Mouse (Mus musculus): ENCODE results near the gene Zbtb18. TPM values are rescaled to one million over a fixed set of nuclear protein-coding genes. Genes with fewer than 3 reads are reported as not detected.
"Not testable (repeated sequence)": the region's sequence is repeated elsewhere in the genome, so short reads cannot be mapped to it uniquely, and the experiment has no call there.

Gene Zbtb18
- polyA plus RNA-seq, 1 experiment, result 11.4 TPM

- WGBS, result 88% methylated on average over 9 of the region's 9 CpGs
- TF ChIP-seq POLR2A (IDR thresholded peaks at IDR 0.05; ENCODE audit: low read depth, low read length) (no peak), CTCF (IDR thresholded peaks at IDR 0.05; ENCODE audit: extremely low read depth, insufficient read length, insufficient replicate concordance, low read depth, low read length) (no peak)
- Histone ChIP-seq H3K27ac (ENCODE audit: insufficient read depth, low read depth, low read length) (no peak overlapping the region), H3K4me3 (ENCODE audit: low read depth, low read length) (no peak overlapping the region), H3K4me1 (ENCODE audit: control insufficient read depth, insufficient read depth, insufficient read length, low read length) (peaks cover 2% of the 10 kb centered on the region; the same call in 1 of the 2 replicates), H3K27me3 (ENCODE audit: control insufficient read depth, insufficient read depth, low read length) (no peaks in the 10 kb centered on the region), H3K36me3 (ENCODE audit: control insufficient read depth, insufficient read depth, low read length) (peaks cover 18% of the 10 kb centered on the region)
These were observed 4.9 kb downstream of the Zbtb18 start for GRCm38 (mm10) chr1:177447086-177447485.

- TF ChIP-seq POLR2A (IDR thresholded peaks at IDR 0.05; ENCODE audit: low read depth, low read length) (no peak), CTCF (IDR thresholded peaks at IDR 0.05; ENCODE audit: extremely low read depth, insufficient read length, insufficient replicate concordance, low read depth, low read length) (no peak)
- Histone ChIP-seq H3K36me3 (ENCODE audit: control insufficient read depth, insufficient read depth, low read length) (peaks cover 18% of the 10 kb centered on the region), H3K4me1 (ENCODE audit: control insufficient read depth, insufficient read depth, insufficient read length, low read length) (peaks cover 2% of the 10 kb centered on the region; the same call in 1 of the 2 replicates), H3K27ac (ENCODE audit: insufficient read depth, low read depth, low read length) (no peak overlapping the region), H3K4me3 (ENCODE audit: low read depth, low read length) (no peak overlapping the region), H3K27me3 (ENCODE audit: control insufficient read depth, insufficient read depth, low read length) (no peaks in the 10 kb centered on the region)
- WGBS, result 91% methylated on average over 12 of the region's 12 CpGs
These were observed 5.5 kb downstream of the Zbtb18 start for GRCm38 (mm10) chr1:177447541-177448111.

- Histone ChIP-seq H3K4me1 (ENCODE audit: control insufficient read depth, insufficient read depth, insufficient read length, low read length) (peaks cover 2% of the 10 kb centered on the region; the same call in 1 of the 2 replicates), H3K36me3 (ENCODE audit: control insufficient read depth, insufficient read depth, low read length) (peaks cover 18% of the 10 kb centered on the region), H3K27ac (ENCODE audit: insufficient read depth, low read depth, low read length) (no peak overlapping the region), H3K27me3 (ENCODE audit: control insufficient read depth, insufficient read depth, low read length) (no peaks in the 10 kb centered on the region), H3K4me3 (ENCODE audit: low read depth, low read length) (no peak overlapping the region)
- TF ChIP-seq CTCF (IDR thresholded peaks at IDR 0.05; ENCODE audit: extremely low read depth, insufficient read length, insufficient replicate concordance, low read depth, low read length) (no peak), POLR2A (IDR thresholded peaks at IDR 0.05; ENCODE audit: low read depth, low read length) (no peak)
- WGBS, result 95% methylated on average over 25 of the region's 25 CpGs
These were observed 6.0 kb downstream of the Zbtb18 start for GRCm38 (mm10) chr1:177448121-177448561.

- Histone ChIP-seq H3K27me3 (ENCODE audit: control insufficient read depth, insufficient read depth, low read length) (no peaks in the 10 kb centered on the region), H3K36me3 (ENCODE audit: control insufficient read depth, insufficient read depth, low read length) (peaks cover 18% of the 10 kb centered on the region), H3K4me3 (ENCODE audit: low read depth, low read length) (no peak overlapping the region), H3K27ac (ENCODE audit: insufficient read depth, low read depth, low read length) (no peak overlapping the region), H3K4me1 (ENCODE audit: control insufficient read depth, insufficient read depth, insufficient read length, low read length) (peaks cover 2% of the 10 kb centered on the region; the same call in 1 of the 2 replicates)
- 94% methylated on average over 2 of the region's 2 CpGs for WGBS
- no peak for TF ChIP-seq POLR2A (IDR thresholded peaks at IDR 0.05; ENCODE audit: low read depth, low read length)
- no peak for TF ChIP-seq CTCF (IDR thresholded peaks at IDR 0.05; ENCODE audit: extremely low read depth, insufficient read length, insufficient replicate concordance, low read depth, low read length)
These were observed 6.8 kb downstream of the Zbtb18 start for GRCm38 (mm10) chr1:177448921-177449320.

GRCm38 (mm10) chr1:177449857-177450256 lies 7.7 kb downstream of the Zbtb18 start:
- not testable (repeated sequence) for H3K27ac ChIP-seq (ENCODE audit: insufficient read depth, low read depth, low read length); H3K27me3 ChIP-seq (ENCODE audit: control insufficient read depth, insufficient read depth, low read length); H3K4me1 ChIP-seq (ENCODE audit: control insufficient read depth, insufficient read depth, insufficient read length, low read length); H3K4me3 ChIP-seq (ENCODE audit: low read depth, low read length)
- H3K36me3 ChIP-seq (ENCODE audit: control insufficient read depth, insufficient read depth, low read length), result peaks cover 18% of the 10 kb centered on the region
- WGBS, result 93% methylated on average over 7 of the region's 7 CpGs

GRCm38 (mm10) chr1:177451041-177451440 lies 8.9 kb downstream of the Zbtb18 start:
- no peaks in the 10 kb centered on the region for H3K4me1 ChIP-seq (ENCODE audit: control insufficient read depth, insufficient read depth, insufficient read length, low read length)
- TF ChIP-seq POLR2A (IDR thresholded peaks at IDR 0.05; ENCODE audit: low read depth, low read length), result no peak
- TF ChIP-seq CTCF (IDR thresholded peaks at IDR 0.05; ENCODE audit: extremely low read depth, insufficient read length, insufficient replicate concordance, low read depth, low read length), result no peak
- H3K27me3 ChIP-seq (ENCODE audit: control insufficient read depth, insufficient read depth, low read length), result no peaks in the 10 kb centered on the region
- no peak overlapping the region for H3K27ac ChIP-seq (ENCODE audit: insufficient read depth, low read depth, low read length)
- peaks cover 18% of the 10 kb centered on the region for H3K36me3 ChIP-seq (ENCODE audit: control insufficient read depth, insufficient read depth, low read length)
- no peak overlapping the region for H3K4me3 ChIP-seq (ENCODE audit: low read depth, low read length)
- 91% methylated on average over 2 of the region's 2 CpGs for WGBS

- no peak overlapping the region for H3K27ac ChIP-seq (ENCODE audit: insufficient read depth, low read depth, low read length)
- no peak for TF ChIP-seq POLR2A (IDR thresholded peaks at IDR 0.05; ENCODE audit: low read depth, low read length)
- TF ChIP-seq CTCF (IDR thresholded peaks at IDR 0.05; ENCODE audit: extremely low read depth, insufficient read length, insufficient replicate concordance, low read depth, low read length), result no peak
- no peaks in the 10 kb centered on the region for H3K27me3 ChIP-seq (ENCODE audit: control insufficient read depth, insufficient read depth, low read length)
- no peaks in the 10 kb centered on the region for H3K4me1 ChIP-seq (ENCODE audit: control insufficient read depth, insufficient read depth, insufficient read length, low read length)
- peaks cover 18% of the 10 kb centered on the region for H3K36me3 ChIP-seq (ENCODE audit: control insufficient read depth, insufficient read depth, low read length)
- H3K4me3 ChIP-seq (ENCODE audit: low read depth, low read length), result no peak overlapping the region
- 77% methylated on average over 4 of the region's 4 CpGs for WGBS
These were observed 9.9 kb downstream of the Zbtb18 start for GRCm38 (mm10) chr1:177451991-177452431.

Measured in small intestine, adult 2 months (tissue).